Mouse (Mus musculus) ES-Bruce4 (cell line): Measurements from ENCODE around the gene Fkbp11. TPM values are rescaled to one million over a fixed set of nuclear protein-coding genes. Genes with fewer than 3 reads are reported as not detected.

Experiments used
- H3K27ac ChIP-seq: 2 replicates; pipeline ENCODE4 v1.5.1; 2012; ENCODE audit warnings: low read length, inconsistent platforms; ENCODE audit not compliant: insufficient read depth
- H3K27me3 ChIP-seq: 2 replicates; pipeline ENCODE4 v1.6.1; 2012; ENCODE audit warnings: mild to moderate bottlenecking, low read length, inconsistent platforms; ENCODE audit not compliant: control insufficient read depth, poor library complexity, insufficient read depth, severe bottlenecking
- H3K36me3 ChIP-seq: 2 replicates; pipeline ENCODE4 v1.6.1; 2012; ENCODE audit warnings: inconsistent platforms, mild to moderate bottlenecking, low read length, moderate library complexity; ENCODE audit not compliant: control insufficient read depth, poor library complexity, insufficient read depth, severe bottlenecking
- H3K4me1 ChIP-seq: one replicate; pipeline ENCODE4 v1.8.1; 2011; ENCODE audit warnings: low read length; ENCODE audit not compliant: control insufficient read depth, insufficient read depth
- H3K4me3 ChIP-seq: 2 replicates; pipeline ENCODE4 v1.5.1; 2011; ENCODE audit warnings: low read depth, mild to moderate bottlenecking, low read length
- H3K9ac ChIP-seq: 2 replicates; pipeline ENCODE4 v1.6.1; 2012; ENCODE audit warnings: low read depth, mild to moderate bottlenecking, inconsistent platforms; ENCODE audit not compliant: poor library complexity, severe bottlenecking
- H3K9me3 ChIP-seq: replicated peaks from 2 replicates; pipeline ENCODE4 v1.6.1; 2012; ENCODE audit warnings: mild to moderate bottlenecking, low read length, inconsistent platforms; ENCODE audit not compliant: control insufficient read depth, poor library complexity, insufficient read depth, severe bottlenecking
- CTCF ChIP-seq: IDR thresholded peaks from one replicate; pipeline ENCODE4 v1.8.1; 2011; ENCODE audit warnings: low read depth, low read length
- EP300 ChIP-seq: IDR thresholded peaks from 2 replicates; pipeline ENCODE4 v1.6.1; 2011; ENCODE audit warnings: low read depth, low read length; ENCODE audit not compliant: insufficient read depth
- POLR2A ChIP-seq: IDR thresholded peaks from one replicate; pipeline ENCODE4 v1.8.1; 2011; ENCODE audit warnings: low read length; ENCODE audit not compliant: insufficient read depth
- polyA plus RNA-seq: library from polyadenylated mRNA; stranded (reverse); fragments of >200 nt; gene quantifications from 2 replicates; pipeline ENCODE4 v1.2.4, GENCODE M21; 2011; ENCODE audit warnings: low read depth; ENCODE audit not compliant: missing spikeins, insufficient read depth, insufficient read length

Gene Fkbp11
- polyA plus RNA-seq, result 28.2 and 30.0 TPM in 2 replicates

- H3K4me1 ChIP-seq, result peaks cover 1% of the 10 kb centered on the region
- peak within 1 kb of the TSS; percentile 60 for H3K9ac ChIP-seq
- TF ChIP-seq EP300 (no peak), POLR2A (peak; percentile 65)
- peak within 1 kb of the TSS; percentile 80 for H3K4me3 ChIP-seq
- H3K9me3 ChIP-seq, result no peaks in the 10 kb centered on the region
- no peaks in the 10 kb centered on the region for H3K36me3 ChIP-seq
- no peaks in the 10 kb centered on the region for H3K27me3 ChIP-seq
- H3K27ac ChIP-seq, result no peak within 1 kb of the TSS
These were observed at the start of gene Fkbp11 for GRCm38 (mm10) chr15:98727443-98728321. Gene Fkbp11, minus strand, starts transcription at chr15:98728198.

GRCm38 (mm10) chr15:98777762-98778161, 49.8 kb upstream of the Fkbp11 start, which contains the start of gene Wnt10b:
Gene Wnt10b, minus strand, starts transcription at chr15:98778150.
- no peaks in the 10 kb centered on the region for H3K36me3 ChIP-seq
- no peak within 1 kb of the TSS for H3K9ac ChIP-seq
- peak within 1 kb of the TSS; percentile 22 for H3K4me3 ChIP-seq
- no peaks in the 10 kb centered on the region for H3K4me1 ChIP-seq
- no peak for TF ChIP-seq POLR2A
- no peak for TF ChIP-seq EP300
- TF ChIP-seq CTCF, result no peak
- no peak within 1 kb of the TSS for H3K27ac ChIP-seq
- H3K9me3 ChIP-seq, result no peaks in the 10 kb centered on the region
- H3K27me3 ChIP-seq, result peaks cover 30% of the 10 kb centered on the region

- H3K9me3 ChIP-seq, result no peaks in the 10 kb centered on the region
These were observed 49.1 kb upstream of the Fkbp11 start for GRCm38 (mm10) chr15:98777005-98777616.

GRCm38 (mm10) chr15:98776280-98777004, 48.4 kb upstream of the Fkbp11 start:
- Histone ChIP-seq H3K27me3 (peaks cover 30% of the 10 kb centered on the region), H3K36me3 (no peaks in the 10 kb centered on the region), H3K27ac (no peak overlapping the region), H3K9ac (peak overlapping the region; percentile 39; the same call in 1 of the 2 replicates), H3K4me1 (peaks cover 2% of the 10 kb centered on the region), H3K9me3 (no peaks in the 10 kb centered on the region), H3K4me3 (peak overlapping the region; percentile 24)
- TF ChIP-seq POLR2A (no peak), CTCF (no peak), EP300 (no peak)

More at GRCm38 (mm10) chr15:98777005-98777616, 49.1 kb upstream of the Fkbp11 start:
- H3K9ac ChIP-seq, result 0 out of 2 replicates have a peak overlapping the region, but pooled peaks have one; percentile 39
- no peaks in the 10 kb centered on the region for H3K36me3 ChIP-seq
- peaks cover 30% of the 10 kb centered on the region for H3K27me3 ChIP-seq
- H3K4me3 ChIP-seq, result no peak overlapping the region
- H3K27ac ChIP-seq, result no peak overlapping the region
- peaks cover 2% of the 10 kb centered on the region for H3K4me1 ChIP-seq
- TF ChIP-seq POLR2A (no peak), CTCF (no peak), EP300 (no peak)

- H3K9me3 ChIP-seq, result no peaks in the 10 kb centered on the region
- no peak for TF ChIP-seq EP300
- no peak for TF ChIP-seq POLR2A
- TF ChIP-seq CTCF, result no peak
- peaks cover 30% of the 10 kb centered on the region for H3K27me3 ChIP-seq
- H3K4me1 ChIP-seq, result peaks cover 2% of the 10 kb centered on the region
- H3K4me3 ChIP-seq, result no peak overlapping the region
- H3K9ac ChIP-seq, result no peak overlapping the region
- H3K36me3 ChIP-seq, result no peaks in the 10 kb centered on the region
- no peak overlapping the region for H3K27ac ChIP-seq
These were observed 47.5 kb upstream of the Fkbp11 start for GRCm38 (mm10) chr15:98775533-98775932.
